Mouse (Mus musculus) layer of hippocampus, postnatal 14 days (tissue): Measurements from ENCODE around the gene Bok. TPM values are rescaled to one million over a fixed set of nuclear protein-coding genes. Genes with fewer than 3 reads are reported as not detected.

Source experiments
- DNase-seq, 2 experiments: peaks; one replicate each; pipeline ENCODE4 v3.0.0; 2021 to 2022; ENCODE audit warnings: low spot score in 2 of 2, mixed read lengths in 1 of 2
- total RNA-seq, 2 experiments: library from RNA; stranded (reverse); gene quantifications; 2 replicates each; pipeline ENCODE4 v1.2.3; 2021

The Bok gene
- total RNA-seq, 2 experiments from 2014 or later, result 85.2 to 95.5 TPM

DNA sequence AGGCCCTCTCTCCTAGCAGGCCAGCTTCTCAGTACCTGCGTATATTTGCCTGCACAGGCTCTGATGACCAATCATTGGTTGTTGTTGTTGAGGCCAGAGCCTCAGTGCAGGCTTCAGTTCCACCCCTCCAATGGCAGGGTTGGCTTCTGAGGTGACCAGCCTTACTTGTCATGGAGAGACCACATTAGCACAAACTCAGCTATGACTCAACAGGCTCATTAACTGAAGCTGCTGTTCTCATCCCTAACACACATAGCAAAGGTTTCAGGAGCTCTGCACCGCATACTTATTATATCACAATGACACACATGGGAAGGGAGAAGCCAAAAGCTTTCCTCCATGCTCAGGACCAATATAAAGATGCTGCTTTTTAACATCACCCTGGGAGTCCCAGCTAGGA is 55.2 kb downstream of the Bok start:
- no peak for DNase-seq

DNA sequence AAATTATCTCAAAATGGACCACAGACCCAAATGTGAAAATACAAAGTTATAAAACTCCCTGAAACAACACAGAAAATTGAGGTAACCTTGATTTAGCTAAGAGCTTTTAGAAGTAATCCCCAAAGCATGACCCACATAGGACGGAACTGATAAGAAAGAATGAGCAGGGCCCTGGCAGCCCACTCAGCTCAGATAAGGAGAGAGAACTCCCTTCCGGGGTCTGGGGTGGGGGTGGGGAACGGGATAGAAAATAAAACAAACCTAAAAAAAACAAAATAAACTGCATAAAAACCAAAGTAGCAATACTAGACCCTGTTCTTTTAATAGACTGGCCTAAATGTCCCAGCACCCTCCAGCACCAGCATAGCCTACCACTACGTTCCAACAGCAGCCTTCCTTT is 56.5 kb downstream of the Bok start:
- no peak for DNase-seq

GRCm38 (mm10) chr1:93742910-93743309 is 57.5 kb downstream of the Bok start:
- no peak for DNase-seq

Other genes starting within 250 kb of the Bok start
- 100 to 1,000 TPM; 146 to 155 TPM for gene Hdlbp, start 206.8 kb upstream of the Bok start, total RNA-seq
- 10 to 100 TPM; 14.3 to 14.6 TPM for gene Farp2, start 173.6 kb upstream of the Bok start, total RNA-seq
- 100 to 1,000 TPM; 389 to 405 TPM for gene Stk25, start 27.0 kb upstream of the Bok start, total RNA-seq
- gene Atg4b, start 65.8 kb downstream of the Bok start, total RNA-seq, result 10 to 100 TPM; 68.8 to 72.9 TPM
- 10 to 100 TPM; 30.9 to 31.7 TPM for gene Thap4, start 69.2 kb downstream of the Bok start, total RNA-seq
- 10 to 100 TPM; 56.8 to 64.0 TPM for gene Dtymk, start 116.3 kb downstream of the Bok start, total RNA-seq
- 10 to 100 TPM in 1 of 2 experiments, 1 to 10 TPM in 1; 9.0 to 11.1 TPM for gene Ing5, start 118.3 kb downstream of the Bok start, total RNA-seq
- 10 to 100 TPM; 16.5 to 16.6 TPM for gene D2hgdh, start 139.2 kb downstream of the Bok start, total RNA-seq
- under 1 TPM in 1 of 2 experiments, not detected in 1; 0.78 TPM for gene Gal3st2, start 175.6 kb downstream of the Bok start, total RNA-seq
- under 1 TPM; 0.30 to 0.60 TPM for gene Gal3st2b, start 232.7 kb downstream of the Bok start, total RNA-seq